Mouse (Mus musculus): ENCODE measurements around the gene Zdhhc19.
"Not testable (repeated sequence)": the region's sequence is repeated elsewhere in the genome, so short reads cannot be mapped to it uniquely, and the experiment has no call there.

Gene Zdhhc19

DNA sequence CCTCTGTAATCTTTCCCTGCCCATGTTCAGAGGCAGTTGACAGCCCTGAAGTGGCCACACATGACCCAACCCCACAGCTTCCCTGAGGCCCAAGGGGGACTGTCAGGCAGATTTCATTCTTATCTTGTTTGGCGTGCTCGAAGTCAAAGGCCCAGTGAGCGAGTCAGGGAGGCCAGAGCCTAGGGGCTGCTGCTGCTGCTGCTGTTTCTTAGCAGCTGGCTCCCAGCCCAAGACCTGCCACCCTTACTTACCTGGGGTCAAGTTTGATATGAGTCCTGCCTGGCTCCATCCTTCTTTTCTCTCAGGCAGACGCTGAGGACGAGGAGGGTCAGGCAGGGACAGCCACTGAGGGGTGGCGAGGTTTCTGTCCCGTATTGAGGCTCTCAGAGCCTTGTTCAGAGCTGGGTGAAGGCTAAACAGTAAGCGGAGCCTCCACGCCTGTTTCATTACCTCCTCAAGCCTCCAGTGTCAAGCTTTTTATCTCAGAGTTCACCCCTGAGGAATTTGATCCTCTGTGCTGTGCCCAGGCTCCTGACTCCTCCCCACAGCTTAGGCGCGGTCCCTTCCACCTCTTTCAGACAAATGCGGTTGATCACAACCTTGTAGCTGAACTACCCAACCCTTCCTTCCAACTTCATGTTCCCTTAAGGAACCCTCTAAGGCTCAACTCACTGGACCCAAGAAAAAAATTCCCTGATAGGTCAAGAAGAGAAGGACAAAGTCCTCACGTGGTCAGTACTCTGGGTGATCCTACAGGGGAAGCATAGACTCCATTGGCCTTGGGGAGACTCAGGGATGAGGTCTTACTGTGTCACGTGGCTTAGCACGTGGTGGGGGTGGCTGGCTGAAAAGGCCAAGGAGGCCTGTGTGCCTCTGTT, 8.6 kb upstream of the Zdhhc19 start, which contains the start of gene Slc51a:
Gene Slc51a (minus strand): TSS at position 646 of the 878 bp plus-strand sequence.
- no peak for DNase-seq

DNA sequence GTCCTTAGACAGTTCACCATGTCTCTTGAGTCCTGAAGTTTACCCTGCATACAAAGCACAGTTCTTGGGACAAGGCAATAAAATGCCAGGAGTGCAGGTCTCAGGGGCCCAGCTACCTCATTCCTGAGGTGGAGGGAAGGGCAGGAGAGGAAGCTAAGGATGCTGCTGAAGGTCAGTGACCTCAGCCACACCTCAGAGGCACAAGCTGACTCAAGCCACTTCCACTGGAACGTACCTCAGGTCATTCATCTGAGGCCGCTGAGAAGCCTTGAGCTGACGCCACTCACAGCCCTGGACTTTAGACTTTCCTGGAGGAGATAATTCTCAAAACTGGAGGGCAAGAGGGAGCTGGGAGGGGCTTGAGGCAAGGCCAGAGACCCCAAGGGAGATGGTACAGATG, 7.1 kb upstream of the Zdhhc19 start:
- no peak for DNase-seq

DNA sequence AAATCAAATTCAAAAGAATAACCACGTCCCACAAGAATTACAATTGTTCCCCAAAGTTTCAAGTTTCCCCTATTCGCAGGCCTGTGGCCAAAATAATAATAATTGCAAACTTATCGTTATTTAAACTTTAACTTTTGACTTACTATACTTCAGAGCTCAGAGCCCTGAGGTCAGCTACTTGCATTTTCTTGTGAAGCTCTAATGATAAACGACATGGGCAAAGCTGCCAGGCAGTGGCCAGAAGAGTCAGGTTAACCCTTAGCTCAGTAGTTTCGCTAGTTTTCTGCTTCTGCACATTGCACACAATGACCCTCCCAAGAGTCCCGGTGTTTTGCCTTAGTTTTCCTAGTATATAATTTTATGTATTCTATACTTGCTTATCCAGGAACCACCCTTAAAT, 1.7 kb upstream of the Zdhhc19 start:
- DNase-seq, result not testable (repeated sequence)

DNA sequence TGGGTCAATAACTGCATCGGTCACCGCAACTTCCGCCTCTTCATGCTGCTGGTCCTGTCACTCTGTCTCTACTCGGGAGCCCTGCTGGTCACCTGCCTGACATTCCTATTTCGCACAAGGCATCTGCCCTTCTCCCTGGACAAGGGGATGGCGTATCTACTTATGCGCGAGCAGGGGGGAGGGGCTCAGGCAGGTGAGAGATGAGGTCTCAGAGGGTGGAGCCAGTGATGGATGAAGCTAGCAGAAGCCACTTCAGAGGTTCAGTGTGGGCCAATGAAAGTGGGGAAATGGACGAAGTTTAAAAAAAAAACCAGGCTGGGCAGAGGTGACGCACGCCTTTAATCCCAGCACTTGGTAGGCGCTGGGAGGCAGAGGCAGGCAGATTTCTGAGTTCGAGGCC, 2.9 kb downstream of the Zdhhc19 start:
- no peak for DNase-seq

DNA sequence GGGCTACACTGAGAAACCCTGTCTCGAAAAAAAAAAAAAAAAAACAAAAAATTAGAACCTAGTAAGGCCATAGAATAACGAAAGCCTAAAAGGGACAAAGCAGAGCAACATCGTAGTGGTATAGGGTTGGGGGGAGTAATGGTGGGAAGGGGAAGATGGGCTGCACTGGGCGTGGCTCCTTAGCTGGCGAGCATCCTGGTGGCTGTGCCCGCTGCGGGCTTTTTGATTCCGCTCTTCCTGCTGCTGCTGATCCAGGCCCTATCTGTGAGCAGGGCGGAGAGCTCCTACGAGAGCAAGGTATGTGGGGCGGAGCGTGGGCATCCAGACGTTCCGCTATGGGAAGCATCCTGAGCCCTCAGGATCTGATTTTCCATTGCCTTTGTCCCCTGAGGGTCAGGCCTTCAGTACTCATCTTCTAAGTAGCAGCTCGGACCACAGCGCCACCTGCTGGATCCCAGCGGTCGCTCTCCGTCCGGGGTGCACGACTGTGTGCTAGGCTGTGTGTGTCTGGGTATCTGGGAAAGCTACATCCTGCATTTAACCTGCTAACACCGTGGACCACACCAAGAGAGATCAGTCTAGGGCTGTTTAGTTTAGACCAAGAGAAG, 3.5 kb downstream of the Zdhhc19 start:
- DNase-seq, result peak; percentile 87

DNA sequence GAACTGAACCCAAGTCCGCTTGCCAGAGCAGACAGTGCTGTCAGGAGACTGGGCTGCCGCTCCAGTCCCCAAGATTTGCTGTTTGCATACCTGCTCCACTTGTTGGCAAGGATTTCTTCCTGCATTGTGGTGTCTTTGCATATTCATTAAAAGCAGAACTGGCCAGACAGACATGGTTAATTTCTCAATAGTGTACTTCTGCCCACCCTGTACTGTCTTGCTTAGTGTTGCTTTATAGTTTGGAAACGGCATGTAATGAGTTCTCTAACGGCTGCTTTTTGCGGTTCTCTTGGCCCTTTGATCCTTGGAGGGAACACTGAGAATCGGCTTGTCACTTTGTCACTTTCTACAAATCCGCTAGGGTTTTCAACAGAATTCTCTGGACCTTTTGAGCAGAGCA, 5.4 kb downstream of the Zdhhc19 start:
- no peak for DNase-seq

DNA sequence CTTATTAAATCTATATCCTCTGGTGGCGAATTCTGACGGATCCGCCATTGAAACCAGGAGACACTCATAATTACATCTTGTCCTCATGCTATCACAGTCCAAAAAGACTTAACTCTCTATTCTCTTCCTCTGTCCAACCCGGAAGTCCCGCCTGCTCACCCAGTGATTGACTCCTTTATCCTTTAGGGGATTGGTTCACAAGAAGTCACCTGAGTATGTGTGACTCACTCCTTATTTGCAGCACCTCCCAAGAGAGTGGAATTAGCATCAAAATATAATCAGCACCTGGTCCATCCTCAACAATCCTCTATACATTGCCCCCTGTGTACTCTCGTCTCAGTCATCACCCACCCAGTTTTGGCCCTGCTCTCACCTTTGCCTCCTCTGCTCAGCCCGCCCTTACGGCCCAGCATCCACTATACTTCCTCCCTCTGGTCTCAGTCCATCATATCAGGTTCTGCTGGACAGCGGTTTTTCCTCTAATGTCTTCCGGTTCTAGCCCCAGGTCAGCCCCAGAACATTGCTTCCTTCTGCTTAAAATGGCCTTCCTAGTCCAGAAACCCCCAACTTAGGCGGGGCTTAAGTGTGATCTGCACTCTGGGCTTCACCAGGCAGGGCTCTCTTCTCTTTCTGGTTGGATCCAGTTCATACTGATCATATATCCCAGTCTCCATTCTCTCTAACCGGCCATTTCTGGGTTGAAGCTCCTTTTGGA, 6.7 kb downstream of the Zdhhc19 start:
- no peak for DNase-seq

DNA sequence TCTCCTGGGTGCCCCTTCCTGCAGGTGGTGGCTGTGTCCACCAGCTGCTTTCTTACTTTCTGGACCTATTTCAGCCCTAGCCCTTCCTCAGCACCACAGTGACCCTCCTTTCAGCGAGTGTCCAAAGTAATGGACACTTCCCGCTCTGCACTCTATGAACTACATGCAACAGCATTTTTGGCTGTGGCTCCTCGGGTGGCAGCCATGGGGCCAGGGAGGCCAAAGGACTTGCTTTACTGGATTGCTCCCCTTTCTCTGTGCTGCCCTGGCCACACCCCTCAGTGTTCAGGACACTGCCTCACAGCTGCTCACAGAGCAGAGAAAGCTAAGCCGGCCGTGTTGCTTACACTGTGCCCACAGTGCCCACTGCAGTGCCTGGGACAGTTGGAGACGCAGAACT, 7.6 kb downstream of the Zdhhc19 start:
- no peak for DNase-seq

DNA sequence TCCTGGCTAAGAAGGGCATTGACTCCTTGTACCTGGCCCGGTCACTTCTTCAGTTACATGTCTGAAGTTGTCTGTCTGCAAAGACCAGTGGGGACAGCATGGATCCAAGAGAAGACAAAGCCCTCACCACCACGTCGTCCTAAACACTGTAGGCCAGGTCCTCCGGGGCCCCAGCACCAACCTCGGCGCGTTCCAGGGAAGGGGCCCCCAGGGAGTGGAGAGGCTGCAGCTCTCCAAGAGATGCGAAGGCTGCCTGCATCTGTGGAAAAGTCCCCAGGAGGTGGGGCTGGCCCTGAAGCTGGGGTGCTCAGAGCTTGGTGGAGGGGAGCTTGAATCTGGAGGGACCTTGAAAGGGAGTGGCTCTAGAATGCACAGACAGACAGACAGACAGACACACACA, 10.2 kb downstream of the Zdhhc19 start:
- DNase-seq, result no peak

DNA sequence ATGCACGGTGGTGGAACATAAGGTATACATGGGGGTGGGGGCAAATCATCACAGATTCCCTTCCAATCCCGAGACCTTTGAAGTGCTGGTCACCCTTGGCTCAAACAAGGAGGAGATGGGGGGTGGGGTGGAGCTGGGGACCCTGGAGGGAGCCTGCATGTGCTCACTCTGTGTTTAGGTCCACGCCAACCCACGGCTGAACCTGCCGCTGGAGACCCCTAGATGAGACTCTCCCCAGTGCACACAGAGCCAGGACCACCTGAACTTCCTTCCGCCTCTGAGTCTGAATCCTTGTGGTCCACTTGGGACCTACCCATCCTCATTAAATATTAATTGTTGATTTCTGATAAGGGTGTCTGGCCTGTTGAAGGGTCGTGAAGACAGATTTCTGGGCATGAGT, 10.8 kb downstream of the Zdhhc19 start:
- DNase-seq, result no peak

DNA sequence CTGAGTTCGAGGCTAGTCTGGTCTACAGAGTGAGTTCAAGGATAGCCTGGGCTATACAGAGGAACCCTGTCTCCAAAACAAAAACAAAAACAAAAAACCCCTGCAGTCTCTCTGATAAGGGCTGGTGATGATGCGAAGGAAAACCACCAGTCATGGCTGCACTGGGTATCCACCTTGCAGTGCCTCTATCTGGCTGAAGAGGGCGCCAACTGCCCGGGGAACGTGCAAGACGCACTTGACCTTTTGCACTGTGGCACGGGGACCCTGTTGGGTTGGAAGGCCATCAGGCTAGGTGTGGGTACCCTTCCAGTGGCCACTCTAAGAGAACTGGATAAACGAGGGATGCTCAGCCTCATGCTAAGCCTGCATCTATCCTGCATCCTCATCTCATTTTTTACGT, 11.3 kb downstream of the Zdhhc19 start:
- DNase-seq, result no peak

DNA sequence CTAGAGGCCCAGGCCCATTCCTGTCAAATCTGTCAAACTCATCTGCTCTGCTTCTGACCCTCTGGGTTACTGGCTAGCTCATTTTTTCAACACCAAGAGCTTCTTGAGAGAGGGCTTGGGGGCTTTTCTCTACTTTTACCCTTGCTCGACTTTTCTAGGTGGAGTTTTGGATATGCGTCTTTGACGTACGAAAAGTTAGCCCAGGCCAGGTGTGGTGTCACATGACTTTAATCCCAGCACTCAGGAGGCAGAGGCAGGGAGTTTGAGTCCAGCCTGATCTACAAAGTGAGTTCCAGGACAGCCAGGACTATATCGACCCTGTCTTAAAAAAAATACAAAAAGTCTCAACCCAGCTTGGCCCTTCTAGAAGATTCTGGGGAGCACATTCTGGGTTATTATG, 12.0 kb downstream of the Zdhhc19 start:
- DNase-seq, result no peak

DNA sequence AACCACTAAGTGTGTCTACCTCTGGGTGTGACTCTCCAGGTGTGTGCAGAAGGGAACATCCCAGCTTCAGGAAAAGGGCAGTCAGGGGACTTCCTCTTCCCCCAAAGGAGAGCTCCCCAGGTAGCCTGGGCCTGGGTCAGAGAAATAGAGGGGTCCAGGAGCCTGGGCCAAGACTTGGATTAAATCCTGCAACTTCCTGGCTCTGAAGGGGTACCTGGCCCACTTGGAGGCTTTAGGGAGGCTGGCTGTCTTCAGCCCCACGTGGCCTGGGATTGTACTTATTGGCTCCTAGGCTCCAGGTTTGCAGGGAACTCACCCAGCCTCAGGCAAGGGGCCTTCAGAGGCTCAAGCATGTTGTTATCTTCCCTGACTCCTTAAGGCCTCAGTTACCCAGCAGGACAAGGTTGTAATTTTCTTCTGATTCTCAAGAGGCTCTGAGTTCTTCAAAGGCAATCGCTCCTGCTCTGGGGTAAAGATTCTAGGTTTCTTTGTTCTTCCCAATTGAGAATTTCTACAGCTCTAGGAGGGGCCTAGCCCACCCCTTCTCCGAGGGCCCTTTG, 12.5 kb downstream of the Zdhhc19 start:
- DNase-seq, result no peak

DNA sequence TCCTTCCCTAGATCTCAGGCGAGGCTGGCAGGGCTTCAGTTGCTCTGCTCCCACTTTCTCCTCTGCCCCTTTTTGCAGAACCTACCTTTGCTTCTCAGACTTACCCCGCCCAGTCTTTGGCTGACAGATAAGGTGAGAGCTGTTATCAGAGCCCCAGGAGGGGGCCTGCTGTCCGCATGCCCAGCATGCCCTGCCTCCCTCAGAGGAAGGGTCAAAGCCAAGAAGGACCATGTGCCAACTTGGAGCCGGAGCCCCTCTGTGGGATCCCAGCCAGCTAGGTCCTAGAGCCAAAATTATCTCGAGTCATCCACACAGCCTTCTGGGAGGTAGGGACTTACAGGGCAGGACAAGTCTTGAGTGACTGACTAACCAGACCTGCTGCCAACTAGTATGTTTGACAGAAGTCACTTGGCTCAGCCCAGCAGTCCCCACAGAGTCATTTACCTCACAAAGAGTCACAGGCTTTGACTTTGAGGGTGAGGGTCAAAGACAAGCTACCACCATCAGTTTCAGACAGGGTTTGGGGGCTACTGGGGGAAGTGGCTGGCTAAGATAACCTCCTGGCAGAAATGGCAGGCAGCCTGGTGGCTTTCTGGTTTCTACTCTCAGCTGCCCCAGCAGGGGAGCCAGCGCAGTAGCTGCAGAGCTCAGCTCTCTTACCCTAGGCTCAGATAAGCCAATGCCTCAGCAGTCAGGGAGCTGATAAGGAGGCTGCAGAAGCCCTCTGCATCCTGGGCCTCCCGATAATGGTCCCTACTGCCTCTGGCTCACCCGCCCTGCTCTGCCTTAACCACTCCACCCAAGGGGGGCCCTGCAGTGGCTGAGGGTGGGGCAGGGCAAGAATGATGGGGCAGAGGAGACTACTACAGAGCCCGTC, 13.2 kb downstream of the Zdhhc19 start:
- DNase-seq, result no peak

DNA sequence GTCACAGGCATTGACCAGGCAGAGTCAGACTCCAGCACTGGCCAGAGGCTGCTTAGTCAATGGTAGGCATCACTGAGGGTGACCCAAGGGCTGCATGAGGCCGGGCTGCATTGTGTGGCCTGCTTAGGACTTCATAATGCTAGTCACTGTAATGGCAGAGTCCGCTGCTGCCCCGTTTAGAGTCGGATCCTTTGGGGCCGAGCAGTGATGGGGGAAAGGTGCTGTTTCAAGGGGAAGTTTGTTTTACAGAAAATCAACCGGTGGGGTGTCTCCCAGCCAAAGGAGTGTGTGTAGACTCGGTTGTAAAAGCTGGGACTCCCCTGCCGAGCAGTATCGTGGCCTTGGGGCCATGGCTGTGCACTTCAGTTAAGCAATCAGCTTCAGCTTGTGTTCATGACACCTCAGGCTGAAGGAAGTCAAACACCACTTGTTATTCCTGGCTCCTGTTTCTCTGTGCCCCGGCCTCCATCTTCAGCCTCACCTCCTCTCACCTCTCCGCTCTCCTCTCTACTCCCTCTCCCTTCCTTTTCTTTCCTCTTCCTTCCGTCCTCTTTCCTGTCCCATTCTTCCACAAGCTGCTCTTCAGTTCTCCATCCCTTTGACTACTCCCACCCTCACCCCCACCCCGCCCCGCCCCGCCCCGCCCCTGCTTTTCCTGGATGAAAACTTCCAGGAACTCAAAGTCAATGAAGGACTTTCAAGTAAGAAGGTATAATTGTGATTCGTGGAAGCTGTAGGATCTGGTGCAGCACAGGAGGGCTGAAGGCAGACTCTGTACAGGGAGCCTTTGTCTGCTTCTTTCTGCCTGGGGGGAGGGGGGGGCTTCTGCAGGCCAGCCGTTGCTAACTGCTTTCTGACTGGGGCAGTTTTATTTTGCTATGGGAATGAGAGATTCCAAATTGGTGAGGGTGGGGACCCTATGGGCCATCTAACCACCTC, 14.6 kb downstream of the Zdhhc19 start:
- no peak for DNase-seq

DNA sequence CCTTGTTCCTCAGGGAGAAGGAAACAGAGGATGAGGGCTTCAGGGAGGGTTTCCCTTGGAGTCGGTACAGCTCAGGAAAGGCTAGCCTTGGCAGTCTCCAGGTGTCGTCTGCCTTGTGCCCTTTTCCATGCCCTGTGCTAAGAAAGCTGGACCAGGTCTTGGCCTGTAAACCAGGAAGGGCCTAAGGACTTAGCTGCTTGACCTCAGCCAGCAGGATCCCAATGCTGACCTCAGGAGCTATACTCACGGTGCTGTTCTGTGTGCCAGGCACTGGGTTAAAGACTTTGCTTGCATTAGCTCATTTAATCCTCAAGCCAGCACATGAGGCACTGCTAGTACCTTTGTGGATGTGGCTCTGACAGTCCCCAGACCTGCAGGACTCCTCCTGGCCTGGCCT, 15.3 kb downstream of the Zdhhc19 start:
- no peak for DNase-seq

DNA sequence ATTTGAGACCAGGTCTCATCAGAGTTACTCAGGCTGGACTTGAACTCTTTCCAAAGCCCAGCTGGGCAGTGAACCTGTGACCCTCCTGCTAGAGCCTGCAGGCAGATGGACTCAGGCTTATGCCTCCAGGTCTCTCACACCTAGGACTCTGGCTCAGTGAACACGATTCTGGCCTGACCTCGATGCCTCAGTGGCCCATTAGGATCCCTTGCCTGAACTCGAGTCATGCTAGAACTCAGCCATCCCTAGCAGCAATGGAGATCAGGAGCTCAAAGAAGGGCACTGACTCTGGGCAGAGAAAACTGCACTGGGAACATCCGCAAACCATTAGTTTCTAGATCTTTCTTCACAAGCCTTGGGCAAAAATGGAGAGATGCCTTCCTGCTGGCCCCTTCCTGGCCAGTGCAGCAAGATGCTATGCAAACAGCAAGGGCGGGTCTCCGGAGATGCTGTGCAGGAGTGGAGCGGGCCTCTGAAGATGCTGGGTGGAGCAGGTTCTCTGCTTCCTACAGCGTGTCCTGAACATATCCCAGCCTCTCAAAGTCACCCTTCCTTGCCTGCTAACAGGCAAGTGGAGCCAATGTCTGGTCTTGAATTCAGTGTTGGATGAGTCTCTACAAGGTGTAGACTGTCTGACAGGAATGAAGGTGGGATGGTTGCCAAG, 15.9 kb downstream of the Zdhhc19 start:
- no peak for DNase-seq

DNA sequence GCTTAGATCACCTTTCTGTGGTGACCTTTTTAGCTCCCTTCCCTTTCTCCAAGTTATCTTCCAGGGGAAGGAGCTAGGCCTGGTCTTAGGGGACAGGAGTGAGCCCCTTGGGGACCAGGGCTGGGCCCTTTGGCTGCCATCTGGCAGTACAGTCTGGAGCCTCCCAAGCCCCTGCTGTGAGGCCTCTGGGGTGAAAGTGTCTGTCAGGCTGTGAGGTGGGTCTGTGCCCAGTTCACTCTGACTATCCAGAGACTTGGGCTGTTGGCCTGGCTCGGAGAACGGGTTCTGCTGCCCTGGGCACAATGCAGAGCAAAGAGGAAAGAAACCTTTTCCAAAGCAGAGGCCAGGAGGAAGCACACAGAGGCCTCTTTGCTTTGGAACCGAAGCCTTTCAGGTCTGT, 16.9 kb downstream of the Zdhhc19 start:
- no peak for DNase-seq

DNA sequence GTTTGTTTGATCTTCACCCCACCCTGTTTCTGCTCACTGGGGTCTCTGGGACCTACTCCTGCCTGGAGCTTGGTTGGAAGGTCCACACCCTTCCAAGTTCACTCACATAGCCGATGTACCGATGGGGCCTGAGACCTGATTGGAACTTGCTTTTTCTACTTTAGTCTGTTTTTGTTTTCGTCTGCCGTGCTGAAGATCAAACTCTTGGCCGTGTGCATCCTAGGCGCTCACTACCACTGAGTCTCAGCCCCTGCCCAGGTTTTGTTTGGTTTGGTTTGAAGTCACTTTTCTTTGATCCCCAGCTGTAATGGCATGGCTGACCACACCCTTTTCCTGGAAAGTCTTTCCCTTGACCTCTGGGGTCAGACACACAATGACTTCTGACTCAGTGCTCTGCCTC, 17.3 kb downstream of the Zdhhc19 start:
- DNase-seq, result no peak

DNA sequence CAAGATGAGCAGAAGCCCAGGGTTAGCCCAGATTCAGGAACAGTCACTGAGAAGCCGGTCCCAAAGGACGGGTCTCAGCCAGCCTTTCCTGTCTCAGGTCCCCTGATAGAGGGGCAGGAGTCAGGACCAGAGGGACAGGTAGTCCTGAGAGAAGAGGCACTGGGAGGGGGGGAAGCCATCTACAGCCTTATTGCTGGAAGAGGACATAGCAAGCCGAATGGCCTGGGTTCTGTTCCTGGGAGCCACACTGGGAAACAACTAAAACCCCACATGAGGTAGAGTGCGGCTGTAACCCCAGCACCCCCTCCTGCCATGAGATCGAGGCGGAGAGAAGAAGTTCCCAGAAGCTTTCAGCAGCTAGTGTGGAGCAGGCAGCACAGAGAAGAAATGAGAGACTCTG, 17.9 kb downstream of the Zdhhc19 start:
- no peak for DNase-seq

Data from cerebellum, adult 11 months (tissue).